Mouse (Mus musculus): Measurements from ENCODE around the gene Nrip2.

The Nrip2 gene

DNA sequence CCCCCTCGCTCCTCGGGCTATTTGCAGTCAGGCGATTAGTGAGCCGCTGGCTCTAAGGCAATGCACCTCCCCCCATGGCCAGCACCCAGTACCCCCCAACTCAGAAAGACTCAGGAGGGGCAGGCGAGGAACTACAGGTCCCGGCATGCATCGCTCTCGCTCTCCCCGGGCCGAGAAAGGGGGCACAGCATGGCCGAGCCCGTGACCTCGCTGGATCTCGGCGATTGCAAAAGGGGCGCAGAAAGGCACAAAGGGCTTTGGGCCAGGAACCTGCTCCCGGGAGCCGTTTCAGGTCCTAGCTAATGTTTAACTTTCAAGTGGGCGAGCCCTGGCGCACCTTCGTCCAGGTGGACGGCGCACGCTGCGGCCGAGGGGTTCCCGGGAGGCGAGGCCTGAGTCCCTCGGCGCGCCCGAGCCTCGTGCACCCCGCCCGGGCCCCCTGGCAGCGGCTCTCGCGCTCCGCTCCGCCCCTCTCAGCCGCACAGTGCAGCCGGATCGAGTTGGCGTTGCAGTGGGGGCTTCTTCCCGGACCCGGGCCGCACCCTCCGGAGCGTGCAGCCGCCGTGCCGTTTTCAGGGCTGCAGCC, 38.7 kb downstream of the Nrip2 start:
- peak; percentile 59 for DNase-seq (ENCODE audit: low spot score)

DNA sequence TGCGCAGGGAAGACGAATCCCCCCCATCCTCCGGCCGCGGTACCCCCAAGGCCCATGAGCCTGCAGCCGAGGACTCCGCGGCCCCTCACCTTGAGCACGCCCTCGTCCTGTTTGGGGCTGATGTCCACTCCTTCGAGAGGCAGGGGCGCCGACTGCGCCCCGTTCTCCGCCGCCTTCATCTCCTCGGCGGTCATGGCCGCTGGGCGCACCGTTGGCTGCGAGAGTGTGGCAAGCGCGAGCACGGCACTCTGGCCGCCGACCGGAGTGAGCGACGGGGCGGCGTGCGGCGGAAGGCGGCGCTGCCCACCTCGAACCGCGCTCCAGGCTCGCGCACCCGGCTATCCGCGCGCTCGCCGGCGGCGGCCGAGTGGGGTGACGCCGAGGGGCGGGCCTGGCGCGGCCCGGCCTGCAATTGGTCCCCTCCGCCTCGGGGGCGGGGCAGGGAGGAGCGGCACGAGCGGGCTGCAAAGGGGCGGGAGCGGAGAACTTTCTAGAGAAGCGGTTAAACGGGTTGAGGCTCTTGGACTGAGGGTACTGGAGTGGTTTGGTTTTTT, 39.3 kb downstream of the Nrip2 start, which contains the start of gene Fkbp4:
TSS of gene Fkbp4 (minus strand) at position 361 of the 554 bp plus-strand sequence.
- peak; percentile 94 for DNase-seq (ENCODE audit: low spot score)

DNA sequence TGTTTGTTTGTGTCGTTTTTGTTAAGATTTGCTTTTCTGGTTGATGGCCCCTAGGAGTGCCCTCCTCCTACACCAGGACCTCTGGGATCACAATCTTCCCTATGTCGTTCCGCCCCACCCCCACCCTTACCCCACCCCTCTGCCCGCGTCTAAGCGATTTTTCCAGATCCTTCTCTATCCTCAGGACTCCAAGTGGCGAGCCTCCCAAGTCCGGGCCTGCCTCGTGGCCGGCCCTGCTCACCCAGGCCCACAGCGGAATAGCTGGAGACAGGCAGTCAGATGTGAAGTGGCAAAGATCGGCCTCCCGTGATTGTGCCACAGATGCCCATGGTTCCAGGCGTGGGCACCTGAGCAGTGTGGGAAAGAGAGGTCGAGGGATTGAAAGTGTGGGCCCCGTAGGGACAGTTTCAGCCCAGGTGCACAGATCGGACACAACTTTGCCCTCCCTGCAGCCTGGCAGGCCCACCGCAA, 39.8 kb downstream of the Nrip2 start:
- DNase-seq (ENCODE audit: low spot score), result no peak

DNA sequence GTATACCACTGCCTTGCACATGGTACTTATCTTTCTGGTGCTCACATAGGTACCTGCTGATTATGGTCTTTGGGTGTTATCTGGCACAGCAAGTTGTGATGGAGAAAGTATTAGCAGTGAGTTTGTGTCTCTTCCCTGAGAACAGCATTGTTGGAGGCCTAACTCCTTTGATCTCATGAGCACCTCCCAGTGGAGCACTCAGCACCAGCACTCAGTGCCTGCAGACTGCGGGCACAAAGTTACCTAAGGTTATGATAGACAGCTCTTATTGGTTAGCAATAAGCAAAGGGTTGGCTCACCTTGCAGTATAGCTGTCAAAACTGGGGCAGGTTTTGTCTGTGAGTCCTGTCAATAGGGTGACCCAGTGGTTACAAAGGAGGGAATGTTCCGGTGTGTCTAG, 41.1 kb downstream of the Nrip2 start:
- DNase-seq (ENCODE audit: low spot score), result no peak

DNA sequence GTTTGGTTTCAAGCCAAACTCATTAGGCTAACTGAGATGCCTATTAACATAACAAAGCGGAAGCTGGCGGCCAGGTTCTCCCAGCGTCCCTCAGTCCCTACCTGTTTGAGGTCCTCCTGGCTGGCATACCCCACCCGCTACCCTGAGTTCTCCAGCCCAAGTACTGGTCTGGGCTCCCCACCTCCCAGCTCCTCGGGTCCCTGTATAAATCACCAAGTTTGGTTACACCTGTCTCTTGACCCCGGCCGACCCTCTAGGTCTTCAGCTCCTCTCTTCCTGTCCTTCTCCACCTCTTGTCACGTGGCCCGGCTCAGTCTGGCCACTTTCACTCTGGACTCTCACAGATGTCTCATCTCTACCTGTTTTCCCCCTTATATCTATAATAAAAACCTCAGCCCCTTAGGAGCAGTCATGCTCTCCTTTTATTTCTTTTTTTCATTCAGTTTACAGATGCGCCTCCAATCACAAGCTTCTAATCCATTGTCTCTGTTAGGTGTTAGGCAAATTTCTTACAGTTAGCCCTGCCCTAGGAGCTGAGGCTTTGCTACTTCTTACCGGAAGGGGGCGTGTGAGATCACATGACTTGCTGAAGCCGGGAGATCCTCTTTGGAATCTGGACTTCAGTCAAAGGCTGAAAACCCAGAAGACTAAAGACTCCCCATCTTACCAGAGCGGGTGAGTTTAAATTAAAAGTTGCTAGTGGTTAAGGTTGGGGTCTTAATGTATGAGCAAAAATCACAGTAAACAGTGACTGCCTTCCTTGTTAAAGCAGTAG, 46.9 kb downstream of the Nrip2 start:
- DNase-seq (ENCODE audit: low spot score), result peak; percentile 65

DNA sequence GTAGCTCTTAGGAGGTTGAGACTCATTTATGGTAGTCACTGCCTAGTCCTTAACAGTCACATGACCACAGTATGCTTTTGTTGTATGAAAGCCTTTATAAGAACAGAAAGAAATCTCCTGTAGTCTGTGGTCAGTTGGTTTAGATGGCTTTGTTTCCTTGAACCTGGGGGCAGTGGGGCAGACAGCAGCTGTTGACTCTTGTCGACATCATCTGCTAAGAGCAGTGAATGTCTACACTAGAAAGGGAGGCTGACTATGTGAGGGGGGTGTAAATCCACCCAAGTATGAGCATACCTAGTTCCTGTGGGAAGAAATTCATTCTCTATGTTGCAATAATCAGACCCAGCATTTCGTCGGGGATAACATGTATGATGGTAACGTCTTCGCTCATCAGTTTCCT, 48.0 kb downstream of the Nrip2 start:
- no peak for DNase-seq (ENCODE audit: low spot score)

DNA sequence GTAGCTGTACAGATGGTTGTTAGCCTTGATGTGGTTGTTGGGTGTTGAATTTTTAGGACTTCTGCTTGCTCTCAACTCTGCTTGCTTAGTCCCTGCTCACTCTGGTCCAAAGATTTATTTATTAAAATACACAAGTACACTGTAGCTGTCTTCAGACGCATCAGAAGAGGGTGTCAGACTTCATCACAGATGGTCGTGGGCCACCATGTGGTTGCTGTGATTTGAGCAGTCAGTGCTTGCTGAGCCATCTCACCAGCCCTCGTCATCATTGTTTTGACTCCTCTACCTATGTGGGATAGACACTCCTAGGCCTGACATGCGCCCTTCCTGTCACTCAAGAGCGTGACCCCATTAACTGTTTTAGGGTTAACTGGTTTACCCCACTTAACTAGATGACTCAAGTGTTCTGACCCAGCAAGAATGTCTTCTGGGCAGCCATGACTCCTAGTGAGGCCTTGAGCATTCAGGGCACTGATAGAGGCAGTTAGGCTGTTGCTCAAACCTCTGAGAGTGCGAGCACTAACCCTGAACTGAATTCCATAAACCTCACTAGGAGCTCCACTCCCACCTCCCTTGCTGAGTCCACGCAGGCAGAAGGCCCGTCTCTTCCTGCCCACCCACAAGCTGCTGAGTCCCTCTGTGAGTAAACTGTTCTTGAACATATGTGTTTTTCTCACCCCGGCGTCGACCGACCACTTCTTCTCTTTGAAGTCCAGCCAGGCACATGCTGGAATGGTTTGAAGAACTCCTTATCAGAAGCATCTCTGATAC, 56.9 kb downstream of the Nrip2 start:
- no peak for DNase-seq (ENCODE audit: low spot score)

DNA sequence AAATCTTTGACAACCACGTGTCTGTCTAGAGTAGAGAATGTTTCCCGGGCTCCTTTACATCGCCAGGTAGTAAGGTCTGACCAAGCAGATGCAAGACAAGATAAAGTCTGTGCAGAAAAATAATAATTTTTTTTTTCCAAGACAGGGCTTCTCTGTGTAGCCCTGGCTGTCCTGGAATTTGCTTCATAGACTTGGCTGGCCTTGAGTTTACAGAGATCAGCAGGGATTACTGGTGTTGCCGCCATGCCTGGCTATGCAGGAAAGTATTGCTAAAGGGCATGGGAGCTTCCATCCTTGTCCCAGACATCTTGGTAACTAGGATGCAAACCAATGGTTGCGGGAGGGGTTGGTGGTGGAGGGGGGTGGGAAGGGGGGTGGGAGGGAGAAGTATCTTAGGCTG, 58.1 kb downstream of the Nrip2 start:
- DNase-seq (ENCODE audit: low spot score), result no peak

DNA sequence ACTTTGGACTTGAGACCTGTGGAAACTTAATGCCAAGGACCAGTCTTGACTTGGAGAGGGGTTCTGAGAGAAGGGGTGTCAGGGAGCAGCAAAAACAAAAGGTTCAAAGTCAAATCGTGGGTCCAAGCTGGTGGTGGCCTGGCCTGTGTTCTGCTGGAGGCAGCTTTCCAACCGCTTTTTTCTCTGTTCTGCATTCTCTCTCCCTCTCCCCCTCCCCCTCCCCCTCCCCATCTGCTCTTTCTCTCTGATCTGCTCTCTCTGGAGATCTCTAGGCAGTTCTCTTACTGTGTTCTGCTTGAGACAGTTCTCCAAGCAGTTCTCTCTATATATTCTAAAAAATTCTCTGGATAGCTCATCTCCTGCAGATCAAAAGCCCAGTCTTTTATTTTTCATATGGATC, 61.2 kb downstream of the Nrip2 start:
- no peak for DNase-seq (ENCODE audit: low spot score)

DNA sequence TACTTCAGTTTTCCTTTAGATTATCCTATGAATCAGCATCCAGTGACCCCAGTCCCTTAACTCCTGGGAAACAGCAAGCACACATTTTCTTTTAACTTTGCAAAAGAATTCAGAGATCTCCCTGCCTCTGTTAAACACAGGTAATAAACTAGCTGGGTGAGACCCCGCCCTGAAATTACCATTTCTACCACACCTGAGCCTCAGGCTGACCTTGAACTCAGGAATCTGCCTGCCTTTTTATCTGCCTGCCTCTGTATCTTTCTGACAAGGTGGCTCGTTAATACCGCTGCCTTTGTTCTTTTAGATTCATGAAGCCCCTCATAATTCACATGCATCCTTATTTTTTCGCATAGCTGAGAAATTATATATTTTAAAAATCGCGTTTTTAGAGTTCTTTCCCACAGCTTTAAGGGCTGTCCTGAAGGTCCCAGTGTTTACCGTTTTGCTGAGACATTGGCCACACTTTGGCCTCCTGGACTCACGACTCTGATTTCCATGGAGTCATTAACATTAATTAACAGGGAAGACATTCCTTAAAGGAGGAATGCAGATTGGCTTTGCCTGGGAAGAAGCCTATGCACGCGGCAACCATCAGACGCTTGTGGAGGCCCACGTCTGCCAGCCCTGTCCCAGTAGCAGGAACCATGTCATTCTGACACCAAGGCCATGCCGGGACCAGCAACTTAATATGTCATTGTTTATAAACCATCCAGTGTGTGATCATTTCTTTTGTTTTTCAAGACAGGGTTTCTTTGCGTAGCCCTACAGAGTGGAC, 61.8 kb downstream of the Nrip2 start:
- no peak for DNase-seq (ENCODE audit: low spot score)

DNA sequence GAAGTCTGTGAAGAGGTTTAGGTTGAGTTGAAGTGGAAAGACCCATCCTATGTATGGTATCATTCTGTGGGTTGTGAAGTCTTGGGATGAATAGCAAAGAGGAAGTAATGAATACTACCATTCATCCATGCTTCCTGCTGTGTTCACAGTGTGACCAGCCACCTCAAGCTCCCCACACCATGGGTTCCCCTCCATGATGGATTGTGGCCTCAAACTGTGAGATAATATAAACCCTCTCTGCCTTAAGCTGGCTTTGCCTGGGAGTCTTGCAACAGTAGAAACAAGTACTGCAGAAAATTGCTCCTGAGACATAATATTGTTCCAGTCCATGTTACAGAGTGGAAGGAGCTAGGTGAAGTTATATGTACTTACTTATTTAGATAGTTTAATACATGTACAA, 62.5 kb downstream of the Nrip2 start:
- no peak for DNase-seq (ENCODE audit: low spot score)

DNA sequence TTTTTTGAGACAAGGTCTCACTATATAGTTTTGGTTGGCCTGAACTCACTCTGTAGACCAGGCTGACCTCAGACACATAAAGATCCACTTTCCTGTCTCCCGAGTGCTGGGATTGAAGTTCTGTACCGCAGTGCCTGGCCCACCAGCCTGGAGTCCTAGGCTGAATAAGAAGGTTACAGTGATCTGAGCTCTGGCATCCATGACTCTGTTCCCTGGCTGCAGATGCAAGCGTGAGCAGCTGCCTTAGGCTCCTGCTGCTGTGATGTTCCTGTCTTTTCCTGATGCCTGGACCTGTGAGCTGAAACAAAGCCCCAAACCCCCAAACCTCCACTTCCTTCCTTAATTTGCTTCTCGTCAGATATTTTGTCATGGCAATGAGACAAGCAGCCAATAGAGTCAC, 65.9 kb downstream of the Nrip2 start:
- no peak for DNase-seq (ENCODE audit: low spot score)

All from urinary bladder, postnatal 14 days (tissue).